Mouse (Mus musculus) thymus, postnatal 4 days (tissue): ENCODE results near the gene Tnpo3.
A peak's percentile ranks its signal among the peaks of the same experiment; 100 is the strongest.

ENCODE experiments used
- DNase-seq: peaks from one replicate; pipeline ENCODE4 v3.0.0; 2021

Tnpo3 gene

DNA sequence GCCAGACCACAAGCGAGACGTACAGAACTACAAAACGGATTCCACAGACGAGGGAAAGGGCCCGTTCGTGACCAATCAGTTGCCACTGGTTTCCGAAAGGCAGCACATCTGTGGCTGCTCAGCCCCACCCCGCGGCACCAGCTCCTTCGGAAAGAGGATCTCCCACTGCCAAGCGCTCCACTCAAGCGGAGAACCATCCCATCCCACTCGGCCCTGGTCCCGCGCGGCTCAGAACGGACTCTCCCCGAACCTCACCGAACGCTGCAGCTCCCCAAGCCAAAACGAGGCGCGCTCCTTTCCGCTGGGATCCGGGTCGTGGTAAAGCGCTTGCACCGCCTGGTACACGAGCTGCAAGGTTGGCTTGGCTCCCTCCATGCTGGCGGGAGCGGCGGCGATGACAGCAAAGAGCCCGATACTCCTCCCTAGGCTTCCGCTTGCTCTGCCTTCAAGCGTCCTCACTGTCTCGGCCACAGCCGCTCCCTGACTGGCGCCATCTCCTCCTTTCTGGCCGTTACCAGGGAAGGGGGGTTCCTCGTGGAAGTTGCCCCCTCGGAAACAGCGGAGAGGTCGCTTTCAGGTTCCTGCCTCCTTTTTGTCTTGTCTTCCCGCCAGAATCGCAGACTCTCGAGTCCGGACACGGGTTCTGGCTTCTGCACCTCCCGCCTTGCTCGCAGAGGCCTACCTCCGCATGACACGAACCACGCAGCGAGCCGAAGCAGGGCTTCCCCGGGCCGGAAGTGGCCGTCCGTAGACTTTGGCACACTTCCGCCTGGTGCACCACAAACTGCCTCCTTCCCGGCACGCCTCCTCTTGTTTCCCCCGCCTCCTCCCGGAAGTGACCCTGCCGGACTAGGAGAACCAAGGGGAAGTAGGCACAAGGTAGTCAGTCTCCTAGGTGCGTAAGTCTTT is at the start of gene Tnpo3:
TSS of gene Tnpo3 (minus strand) at position 777 of the 909 bp plus-strand sequence.
- DNase-seq: peak; percentile 91

DNA sequence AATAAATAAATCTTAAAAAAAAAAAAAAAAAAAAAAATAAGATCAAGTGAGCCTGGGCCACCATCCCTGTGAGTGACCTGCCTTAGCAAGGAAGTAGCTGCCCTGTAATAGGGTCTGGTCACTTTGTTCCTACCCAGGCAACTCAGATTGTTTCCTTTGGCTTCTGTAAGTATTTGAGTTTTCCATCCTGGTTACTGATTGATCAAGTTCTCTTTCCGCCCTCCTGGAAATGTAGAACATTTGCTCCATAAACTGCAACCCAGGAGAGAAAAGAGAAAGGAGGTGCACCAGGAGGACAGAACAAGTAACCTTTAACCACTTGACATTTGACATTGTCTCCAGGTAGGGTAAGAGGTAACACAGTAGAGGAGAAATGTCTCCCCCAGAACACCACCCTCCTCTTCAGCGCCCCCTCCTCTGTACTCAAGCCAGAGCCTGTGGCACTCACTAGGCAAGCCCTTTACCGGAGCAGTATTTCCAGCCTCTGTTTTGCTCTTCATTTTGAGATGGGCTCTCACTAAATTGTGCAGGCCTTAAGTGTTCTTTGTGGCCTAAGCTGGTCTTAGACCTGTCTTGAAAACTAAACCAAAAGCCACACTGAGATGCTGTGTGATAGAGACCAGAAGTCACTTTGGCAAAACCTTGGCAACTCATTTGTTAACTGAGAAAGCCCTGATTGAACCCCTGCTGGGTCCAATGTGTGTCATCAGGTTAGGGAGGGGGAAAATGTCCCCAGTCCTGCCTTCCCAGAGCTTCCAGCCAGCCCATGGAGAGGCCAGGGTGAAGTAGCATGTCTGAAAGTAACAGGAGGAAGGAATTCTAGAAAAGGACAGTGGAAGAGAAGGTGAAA is 49.2 kb upstream of the Tnpo3 start:
- no peak for DNase-seq

DNA sequence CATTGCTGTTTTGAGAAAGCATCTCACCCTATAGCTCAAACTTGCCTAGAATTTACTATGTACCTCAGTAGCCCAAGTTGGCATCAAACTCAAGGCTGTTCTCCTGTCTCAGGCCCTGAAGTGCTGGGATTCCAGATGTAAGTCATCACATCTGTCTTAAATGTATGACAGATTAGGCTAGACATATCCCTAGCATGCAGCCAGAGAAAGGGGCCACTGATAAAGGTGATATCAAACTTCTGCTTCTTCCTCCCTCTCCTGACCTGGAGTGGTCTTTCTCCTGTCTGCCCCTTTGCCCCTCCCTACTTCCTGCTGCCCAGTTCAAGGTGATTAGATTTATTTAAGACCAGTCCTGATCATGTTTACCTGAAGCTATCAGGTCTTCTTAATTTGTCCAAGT is 43.6 kb upstream of the Tnpo3 start:
- no peak for DNase-seq

DNA sequence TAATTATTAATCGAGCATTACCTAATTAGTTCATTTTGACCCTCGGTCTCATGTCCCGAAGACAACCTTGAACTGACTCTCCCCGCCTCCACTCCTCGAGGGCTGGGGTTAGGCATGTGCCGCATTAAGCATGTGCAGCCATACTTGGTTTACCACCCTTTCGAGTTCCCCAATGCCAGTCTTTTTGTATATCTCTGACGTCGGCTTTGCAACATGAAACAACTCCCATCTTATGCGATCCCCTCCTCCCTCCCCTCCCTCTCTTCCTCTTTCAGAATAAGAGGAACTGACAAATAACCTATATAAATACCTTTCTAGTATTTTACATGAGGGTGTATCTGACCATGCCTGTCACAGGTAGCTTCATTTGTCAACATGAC is 40.5 kb upstream of the Tnpo3 start:
- no peak for DNase-seq

DNA sequence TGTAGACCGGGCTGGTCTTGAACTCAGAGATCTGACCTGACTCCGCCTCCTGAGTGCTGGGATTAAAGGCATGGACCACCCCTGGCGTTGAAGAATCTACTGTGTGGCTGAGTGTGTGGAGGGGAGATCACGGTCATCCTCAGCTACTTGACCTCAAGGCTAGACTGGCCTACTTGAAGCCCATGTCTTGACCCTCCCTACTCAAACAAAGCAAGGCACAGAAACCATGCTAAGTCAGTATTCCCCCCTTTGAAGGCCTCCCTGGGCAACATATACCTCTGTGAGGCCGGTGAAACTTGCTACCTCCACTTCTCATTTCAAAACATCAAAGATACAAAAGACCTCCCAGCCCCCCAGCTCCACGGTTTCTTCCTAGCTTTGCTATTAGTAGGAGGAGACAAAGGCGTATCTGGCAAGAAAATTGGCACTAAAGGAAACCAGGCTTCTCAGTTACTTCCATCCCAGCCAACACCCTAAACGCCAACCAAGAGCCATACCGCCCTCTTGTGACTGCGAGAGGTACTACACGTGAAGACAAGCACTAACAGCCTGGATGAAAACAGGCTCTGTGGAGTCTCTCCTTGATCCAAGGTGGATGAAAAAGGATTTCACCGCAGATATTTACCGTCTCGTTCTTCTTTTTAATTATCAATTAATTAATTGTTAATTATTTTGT is 39.9 kb upstream of the Tnpo3 start:
- DNase-seq: peak; percentile 89

DNA sequence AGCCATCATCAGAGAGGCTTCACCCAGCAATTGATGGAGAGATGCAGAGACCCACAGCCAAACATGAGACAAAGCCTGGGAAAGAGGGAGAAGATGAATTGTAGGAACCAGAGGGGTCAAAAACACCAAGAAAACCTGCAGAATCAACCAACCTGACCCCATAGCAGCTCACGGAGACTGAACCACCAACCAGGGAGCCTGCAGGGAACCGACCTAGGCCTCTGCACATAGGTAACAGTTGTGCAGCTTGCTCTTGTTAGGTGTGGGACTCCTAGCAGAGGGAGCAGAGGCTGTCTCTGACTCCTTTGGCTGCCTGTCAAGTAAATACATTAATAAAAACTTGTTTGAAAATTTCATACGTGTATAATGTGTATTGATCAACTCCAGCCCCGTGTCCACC is 32.1 kb upstream of the Tnpo3 start:
- no peak for DNase-seq

DNA sequence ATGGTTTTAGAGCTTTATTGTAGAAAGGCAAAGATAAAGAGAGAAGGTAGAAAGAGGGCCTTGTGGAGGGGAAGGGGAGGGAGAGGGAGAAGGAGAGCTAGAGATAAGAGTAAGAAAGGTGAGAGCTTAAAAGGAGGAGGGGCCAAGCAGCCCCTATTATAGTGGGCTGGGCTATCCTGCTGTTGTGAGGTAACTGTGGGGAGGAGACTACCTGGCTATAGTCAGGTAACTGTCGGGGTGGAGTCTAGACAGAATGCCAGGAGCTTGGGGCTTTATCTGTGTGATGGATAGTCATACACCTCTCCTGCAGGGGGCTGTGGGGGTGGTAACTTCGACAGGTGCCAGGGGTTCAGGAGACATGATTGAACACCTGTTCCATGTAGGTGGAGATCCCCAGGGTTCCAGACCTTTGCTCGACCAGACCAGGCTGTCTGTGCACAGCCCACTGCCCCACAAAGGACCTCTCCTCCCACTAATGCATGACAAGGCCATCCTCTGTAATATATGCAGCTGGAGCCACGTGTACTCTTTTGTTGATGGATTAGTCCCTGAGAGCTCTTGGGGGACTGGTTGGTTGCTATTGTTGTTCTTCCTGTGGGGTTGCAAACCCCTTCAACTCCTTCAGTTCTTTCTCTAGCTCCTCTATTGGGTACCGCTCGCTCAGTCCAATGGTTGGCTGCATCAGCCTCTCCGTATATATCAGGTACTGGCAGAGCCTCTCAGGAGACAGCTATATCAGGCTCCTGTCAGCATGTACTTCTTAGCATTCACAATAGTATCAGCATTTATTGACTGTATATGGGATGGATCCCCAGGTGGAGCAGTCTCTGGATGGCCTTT is 30.1 kb upstream of the Tnpo3 start:
- no peak for DNase-seq

DNA sequence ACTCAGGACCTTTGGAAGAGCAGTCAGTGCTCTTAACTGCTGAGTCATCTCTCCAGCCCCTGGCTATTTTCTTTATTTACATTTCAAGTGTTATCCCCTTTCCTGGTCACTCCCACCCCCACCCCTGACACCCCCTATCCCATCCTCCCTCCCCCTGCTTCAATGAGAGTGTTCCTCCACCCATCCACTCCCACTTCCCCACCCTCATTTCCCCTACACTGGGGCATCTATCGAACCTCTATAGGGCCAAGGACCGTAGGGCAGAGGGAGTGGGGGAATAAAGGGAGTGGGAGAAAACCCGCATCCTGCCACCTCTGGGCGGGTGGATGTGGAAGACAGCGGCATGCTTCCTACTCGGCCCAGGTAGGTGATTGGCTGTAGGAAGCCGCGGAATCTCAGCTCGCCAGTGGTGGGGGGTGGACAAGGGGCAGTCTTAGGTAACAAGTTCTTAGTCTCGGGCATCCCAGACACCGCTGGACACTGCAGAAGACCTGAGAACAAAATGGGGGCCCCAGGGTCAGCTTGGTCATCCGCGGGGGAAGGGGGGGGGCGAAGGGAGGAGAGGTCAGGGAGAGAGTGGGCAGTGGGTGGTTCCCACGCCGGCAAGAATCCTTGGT is 29.3 kb upstream of the Tnpo3 start:
- DNase-seq: no peak

DNA sequence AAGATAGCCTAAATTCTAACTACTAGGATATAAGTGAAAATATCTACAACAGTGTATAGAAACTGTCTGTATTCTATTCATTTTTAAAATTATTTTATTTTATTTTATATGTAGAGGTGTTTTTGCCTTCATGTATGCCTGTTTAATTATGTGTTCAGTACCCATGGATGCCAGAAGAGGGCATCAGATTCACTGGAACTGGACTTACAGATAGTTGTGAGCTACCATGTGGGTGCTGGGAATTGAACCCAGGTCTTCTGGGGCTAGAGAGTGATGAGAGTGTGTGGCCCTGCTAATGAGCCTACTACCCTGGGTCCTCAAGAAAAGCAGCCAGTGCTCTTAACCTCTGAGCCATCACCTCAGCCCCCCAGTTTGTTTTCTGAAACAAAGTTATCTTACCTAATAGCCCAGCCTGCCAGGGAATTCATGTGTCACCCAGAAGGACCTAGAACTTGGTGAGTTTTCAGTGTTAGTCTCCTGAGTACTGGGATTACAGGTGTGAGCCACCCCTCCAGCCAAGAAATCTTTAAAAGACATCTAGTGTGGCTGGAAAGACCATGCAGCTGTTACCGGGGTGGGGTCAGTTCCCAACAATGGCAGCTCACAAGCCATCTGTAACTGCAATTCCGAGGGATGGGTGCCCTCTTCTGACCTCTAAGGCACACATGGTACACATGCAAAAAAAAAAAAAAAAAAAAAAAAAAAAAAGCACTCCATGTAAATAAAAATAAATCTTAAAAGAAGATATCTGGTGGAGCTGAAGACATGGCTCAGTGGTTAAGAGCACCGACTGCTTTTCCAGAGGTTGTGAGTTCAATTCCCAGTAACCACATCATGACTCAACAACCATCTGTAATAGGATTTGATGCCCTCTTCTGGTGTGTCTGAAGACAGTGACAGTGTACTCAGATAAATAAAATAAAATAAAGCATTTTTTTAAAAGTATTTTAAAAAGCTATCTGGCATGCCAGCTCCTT is 28.0 kb upstream of the Tnpo3 start:
- no peak for DNase-seq

DNA sequence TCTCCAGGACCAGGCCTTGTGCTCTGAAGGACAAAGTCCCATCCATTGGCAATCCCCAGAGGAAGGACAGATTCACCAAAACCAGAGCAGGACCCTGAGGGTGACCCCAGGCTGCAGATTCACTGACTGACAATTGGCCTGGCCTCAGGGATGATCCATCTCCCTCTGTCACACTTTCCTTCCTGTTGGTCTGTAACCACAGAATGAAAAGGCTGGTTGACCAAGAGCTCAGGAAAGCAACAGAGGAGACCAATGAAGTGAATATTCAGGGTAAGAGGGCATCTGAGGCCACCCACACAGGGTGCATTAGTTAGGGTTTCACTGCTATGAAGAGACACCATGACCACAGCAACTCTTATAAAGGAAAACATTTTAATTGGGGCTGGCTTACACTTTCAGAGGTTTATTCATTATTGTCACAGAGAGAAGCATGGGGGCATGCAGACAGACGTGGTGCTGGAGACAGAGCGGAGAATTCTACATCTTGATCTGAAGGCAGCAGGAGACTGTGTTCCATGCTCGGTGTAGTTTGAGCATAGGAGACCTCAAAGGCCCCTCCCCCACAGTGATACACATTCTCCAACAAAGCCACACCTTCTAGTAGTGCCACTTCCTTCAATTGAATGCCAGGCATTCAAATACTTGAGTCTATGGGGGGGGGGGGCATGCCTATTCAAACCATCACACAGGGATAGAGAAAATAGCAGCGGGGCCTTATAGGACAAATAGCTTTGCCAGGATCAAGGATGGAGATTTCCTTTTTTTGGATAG is 26.8 kb upstream of the Tnpo3 start:
- DNase-seq: no peak

DNA sequence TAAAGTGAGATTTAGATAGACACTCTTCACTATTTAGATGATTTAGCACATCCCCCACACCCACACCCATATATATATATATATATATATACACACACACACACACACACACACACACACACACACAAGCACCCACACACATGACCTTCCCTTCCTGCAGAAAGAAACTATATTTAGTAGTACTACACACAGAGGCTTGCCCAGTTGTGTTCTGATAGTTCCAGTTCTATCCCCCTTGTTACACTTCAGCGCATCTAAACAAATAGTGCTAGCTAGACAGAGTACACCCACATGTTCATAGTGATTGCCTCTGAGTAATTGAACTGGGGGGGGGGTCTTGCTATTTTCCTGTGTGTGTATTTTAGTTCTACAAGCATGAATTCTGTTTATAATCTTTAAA is 24.9 kb upstream of the Tnpo3 start:
- no peak for DNase-seq

DNA sequence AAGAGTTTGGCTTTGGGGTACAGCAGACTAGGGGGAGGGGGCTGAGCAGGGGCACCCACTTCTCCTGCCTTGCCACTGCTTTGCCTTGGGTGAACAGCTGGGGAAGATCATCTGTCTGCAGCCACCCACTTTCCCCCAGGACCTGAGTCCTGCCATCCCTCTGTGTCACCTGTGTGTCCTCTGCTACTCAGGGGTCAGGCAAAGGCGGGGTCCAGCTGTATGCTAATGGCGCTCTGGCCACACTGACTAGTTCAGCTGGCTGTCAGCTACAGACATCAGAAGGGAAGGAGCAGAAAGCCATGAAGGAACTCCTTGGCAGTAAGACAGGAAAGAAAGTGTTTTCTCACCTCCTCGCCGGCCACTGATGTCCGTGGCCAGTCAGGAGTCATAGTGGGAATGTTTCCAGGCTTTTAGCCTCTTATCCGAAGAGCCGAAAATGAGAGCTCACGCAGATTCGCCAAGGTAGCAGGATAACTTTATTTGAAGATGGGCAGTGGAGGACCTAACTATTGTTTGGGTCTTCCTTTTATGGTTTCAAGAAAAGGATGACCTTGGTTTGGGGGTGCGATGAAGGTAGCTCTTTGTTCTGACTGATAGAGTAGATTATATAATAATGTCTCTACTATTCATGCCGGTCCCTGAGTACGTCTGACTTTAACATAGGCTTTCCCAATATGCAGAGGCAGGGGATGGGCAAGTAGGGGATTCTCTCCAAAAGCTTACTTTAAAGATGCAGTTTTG is 23.0 kb upstream of the Tnpo3 start:
- DNase-seq: no peak

DNA sequence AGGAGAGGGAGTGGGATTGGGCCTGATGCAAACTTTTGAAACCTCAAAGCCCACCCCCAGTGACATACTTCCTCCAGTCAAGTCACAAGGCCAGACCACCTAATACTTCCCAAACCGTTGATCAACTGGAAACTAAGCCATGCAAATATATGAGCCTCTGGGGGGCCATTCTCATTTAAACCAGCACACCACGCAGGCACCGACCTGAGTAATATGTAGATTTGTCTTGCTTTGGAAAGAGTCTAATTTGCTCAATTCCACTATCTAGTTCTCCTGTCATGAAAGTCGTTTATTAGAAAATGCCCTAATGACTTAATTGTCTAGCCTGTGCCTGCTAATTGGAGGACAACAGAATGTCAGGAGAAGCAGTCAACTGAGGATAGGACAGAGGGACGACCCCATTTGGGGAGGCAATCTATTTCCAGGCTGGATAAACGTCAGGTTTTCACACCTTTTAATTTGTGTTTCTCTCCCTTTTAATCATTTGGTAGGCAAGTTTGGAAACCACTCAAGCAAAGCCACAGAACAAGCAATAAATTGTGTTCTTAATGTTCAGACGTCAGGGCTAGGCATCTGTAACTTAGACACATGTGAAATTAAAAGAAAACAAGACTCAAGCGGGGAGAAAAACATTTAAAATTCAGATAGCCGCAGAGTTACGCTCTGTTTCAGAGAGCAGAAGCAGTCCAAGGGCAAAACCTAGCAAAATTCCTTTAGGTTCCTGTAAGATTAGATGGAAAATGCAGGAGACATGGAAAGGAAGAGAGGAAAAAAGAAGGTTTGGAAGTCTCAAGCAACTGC is 22.3 kb upstream of the Tnpo3 start:
- no peak for DNase-seq

DNA sequence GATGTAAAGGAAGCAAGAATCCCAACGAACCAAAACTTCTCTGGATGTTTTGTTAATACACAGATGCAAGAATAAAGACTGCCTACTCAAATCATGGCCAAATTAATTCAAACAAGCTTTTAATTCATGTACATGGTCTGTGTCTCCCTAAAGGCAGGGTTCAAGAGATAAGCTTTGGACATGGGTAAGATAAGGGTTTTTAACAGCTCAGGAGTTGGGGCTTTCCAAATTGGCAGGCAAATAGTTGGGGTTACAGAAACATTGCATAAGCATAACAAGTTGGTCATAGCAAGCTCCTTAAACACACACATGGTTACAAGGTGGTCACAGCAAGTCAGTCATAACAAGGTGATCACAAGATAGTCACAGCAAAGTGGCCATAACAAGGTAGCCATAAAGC is 20.5 kb upstream of the Tnpo3 start:
- no peak for DNase-seq

DNA sequence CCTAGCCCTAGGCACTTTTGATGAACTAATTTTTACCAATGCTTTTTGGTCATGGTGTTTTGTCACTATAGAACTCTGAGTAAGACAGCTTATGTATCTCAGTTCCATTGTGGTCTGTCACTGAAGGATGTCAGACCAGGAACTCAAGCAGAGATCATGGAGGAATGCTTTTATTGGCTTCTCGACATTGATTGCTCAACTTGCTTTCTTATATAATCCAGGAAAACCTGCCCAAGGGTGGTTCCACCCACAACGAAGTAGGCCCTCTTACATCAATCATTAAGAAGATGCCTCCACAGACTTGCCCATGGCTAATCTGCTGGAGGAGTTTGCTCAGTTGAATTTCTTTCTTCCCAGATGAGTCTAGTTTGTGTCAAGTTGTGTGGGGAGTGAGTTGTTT is 18.1 kb upstream of the Tnpo3 start:
- no peak for DNase-seq

DNA sequence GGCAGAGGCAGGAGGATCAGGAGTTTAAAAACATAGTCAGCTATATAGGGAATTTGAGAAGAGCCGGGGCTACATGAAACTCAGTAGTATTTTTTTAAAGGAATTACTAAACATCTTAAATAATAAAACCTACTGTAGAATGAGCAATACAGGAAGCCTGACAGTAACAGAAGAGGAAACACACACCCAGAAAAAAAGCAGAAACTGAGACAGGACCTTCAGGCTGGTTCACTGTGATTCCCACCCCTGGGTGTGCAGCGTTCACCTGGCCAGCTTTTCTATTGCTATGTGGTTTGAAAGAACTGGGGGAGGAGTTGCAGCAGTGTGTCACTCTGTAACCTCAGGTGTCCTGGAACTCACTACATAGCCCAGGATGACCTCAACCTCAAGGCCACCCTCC is 14.2 kb upstream of the Tnpo3 start:
- no peak for DNase-seq

DNA sequence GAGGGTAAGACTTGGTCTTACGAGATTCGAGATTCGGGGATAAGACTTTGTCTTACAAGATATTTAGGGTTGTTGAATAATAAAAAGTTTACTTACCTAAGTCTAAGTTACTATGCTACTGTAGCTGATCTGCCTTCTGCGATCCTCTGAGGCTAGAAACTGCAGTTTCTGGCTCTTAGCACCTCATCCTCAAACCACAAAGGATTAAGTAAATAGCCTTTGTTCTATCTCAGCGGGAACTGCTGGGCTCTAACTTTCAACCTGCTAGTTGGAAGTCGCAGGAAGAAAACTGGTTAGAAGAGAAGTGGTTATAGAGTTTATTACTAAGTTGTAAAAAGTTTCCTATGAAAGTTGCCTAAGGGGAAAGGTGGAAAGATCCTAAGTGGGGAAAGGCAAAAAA is 12.6 kb upstream of the Tnpo3 start:
- no peak for DNase-seq

DNA sequence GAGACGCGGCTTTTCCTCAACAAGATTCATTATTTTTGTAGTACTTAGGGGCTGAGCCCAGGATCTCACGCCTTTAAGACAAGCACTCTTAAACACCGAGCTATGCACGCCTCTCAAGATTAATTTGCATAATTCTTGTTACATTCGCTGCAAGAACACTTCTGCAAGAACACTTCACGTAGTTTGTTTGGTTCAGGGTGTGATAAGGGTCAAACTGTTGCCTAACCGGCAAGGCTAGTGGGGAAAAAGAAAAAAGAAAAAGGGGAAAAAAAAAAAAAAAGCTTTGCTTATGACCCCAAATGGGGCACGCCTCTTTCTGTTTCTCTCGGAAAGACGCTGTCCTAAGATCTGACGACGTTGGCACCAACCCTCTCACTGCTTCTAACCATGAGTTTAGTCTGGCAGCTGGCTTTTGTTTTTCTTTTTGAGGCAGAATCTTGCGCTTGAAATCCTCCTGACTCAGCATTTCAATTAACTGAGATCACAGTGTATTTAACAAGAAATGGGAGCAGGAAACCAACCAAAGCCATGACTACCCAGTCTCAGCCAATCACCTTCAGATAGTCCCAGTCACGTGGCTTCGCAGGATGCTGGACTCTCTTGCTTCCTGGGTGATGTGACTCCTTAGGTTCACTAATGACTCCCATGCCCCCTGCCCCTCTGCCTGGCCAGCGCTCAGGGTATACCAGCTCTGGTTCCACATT is 11.3 kb upstream of the Tnpo3 start:
- DNase-seq: no peak
